Mouse (Mus musculus): ENCODE data around the gene Mul1. TPM values are rescaled to one million over a fixed set of nuclear protein-coding genes. Genes with fewer than 3 reads are reported as not detected.

Mul1 gene
- polyA plus RNA-seq, 1 experiment from 2014 or later = 19.2 TPM

DNA sequence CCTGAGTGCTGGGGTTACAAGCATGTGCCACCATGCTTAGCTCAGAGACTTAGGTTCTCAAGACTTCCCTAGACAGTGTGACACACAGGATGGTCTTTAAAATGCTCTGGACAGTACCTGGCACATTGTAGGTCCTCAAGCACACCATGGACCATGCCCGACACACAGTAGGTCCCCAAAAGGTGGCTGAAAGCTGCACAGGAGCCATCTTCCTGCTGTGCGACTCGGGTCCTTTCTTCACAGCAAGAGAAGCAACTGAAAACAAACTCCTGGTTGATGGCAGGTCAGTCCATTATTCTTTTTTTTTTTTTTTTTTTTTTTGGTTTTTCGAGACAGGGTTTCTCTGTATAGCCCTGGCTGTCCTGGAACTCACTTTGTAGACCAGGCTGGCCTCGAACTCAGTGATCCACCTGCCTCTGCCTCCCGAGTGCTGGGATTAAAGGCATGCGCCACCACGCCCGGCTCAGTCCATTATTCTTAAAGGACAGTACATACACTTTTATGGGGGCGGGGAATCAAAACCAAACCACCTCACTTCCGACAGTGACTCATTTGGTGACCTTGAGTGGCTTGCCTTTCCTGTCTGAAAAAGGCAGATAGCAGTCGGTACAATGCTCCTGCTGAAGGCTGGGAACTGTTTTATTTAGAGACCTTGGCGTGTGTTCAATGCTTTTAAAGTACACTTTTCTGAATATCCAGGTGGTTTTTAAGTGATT is 26.8 kb upstream of the Mul1 start:
- WGBS = 56% methylated on average over 11 of the region's 13 CpGs

DNA sequence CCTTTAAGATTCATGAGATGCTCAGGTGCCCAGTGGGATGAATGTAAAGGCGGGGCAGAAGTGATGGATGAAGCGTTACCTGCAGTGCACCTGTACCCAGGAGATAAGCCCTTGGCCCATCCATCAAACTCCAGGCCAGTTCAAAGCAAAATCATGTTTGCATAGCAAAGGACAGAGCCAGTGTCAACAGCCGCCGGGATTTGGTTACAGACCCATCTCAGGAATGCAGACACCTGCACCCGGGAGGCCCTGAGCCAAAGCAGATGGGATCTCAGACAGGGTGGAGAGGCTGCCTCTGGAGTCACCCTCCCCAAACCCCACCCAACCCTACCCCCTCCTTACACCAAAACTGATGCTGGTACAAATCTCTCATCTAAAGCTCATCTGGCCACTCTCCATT is 23.5 kb upstream of the Mul1 start:
- no peaks in the 10 kb centered on the region for H3K9me3 ChIP-seq (ENCODE audit: control insufficient read depth, low read length)
- H3K27ac ChIP-seq (replicated peaks in 1 of 2; ENCODE audit: control insufficient read depth in 1 of 2, insufficient read depth in 1 of 2, low read depth in 2 of 2, low read length in 2 of 2) = no peak overlapping the region
- no peak overlapping the region for H3K9ac ChIP-seq (ENCODE audit: low read length)
- H3K4me1 ChIP-seq (ENCODE audit: control insufficient read depth in 2 of 2, insufficient read depth in 2 of 2, low read length in 2 of 2) = peaks cover 0 to 3% of the 10 kb centered on the region in 2 experiments; a peak in 3 of 4 replicates
- H3K36me3 ChIP-seq (ENCODE audit: control insufficient read depth, insufficient read depth, low read length) = no peaks in the 10 kb centered on the region
- peaks cover 9% of the 10 kb centered on the region for H3K27me3 ChIP-seq (ENCODE audit: control insufficient read depth, insufficient read depth, low read length)
- H3K4me2 ChIP-seq (ENCODE audit: low read length) = no peak overlapping the region
- WGBS = 7% methylated on average over 5 of the region's 5 CpGs
- ATAC-seq (ENCODE audit: insufficient number of reproducible peaks, insufficient read depth, low FRiP score, low read depth) = no peak
- no peak overlapping the region for H3K4me3 ChIP-seq (ENCODE audit: control insufficient read depth in 1 of 2, insufficient read depth in 1 of 2, low read depth in 1 of 2, low read length in 2 of 2)

More for the DNA sequence above, 26.8 kb upstream of the Mul1 start:
- H3K27me3 ChIP-seq (ENCODE audit: control insufficient read depth, insufficient read depth, low read length) = peaks cover 9% of the 10 kb centered on the region
- H3K4me3 ChIP-seq (ENCODE audit: control insufficient read depth in 1 of 2, insufficient read depth in 1 of 2, low read depth in 1 of 2, low read length in 2 of 2) = no peak overlapping the region
- H3K9ac ChIP-seq (ENCODE audit: low read length) = no peak overlapping the region
- no peak overlapping the region for H3K4me2 ChIP-seq (ENCODE audit: low read length)
- 0 out of 4 replicates have a peak overlapping the region, but pooled peaks of 1 of the 2 experiments have one; percentile 30 for H3K27ac ChIP-seq (replicated peaks in 1 of 2; ENCODE audit: control insufficient read depth in 1 of 2, insufficient read depth in 1 of 2, low read depth in 2 of 2, low read length in 2 of 2)
- no peaks in the 10 kb centered on the region for H3K9me3 ChIP-seq (ENCODE audit: control insufficient read depth, low read length)
- no peaks in the 10 kb centered on the region for H3K36me3 ChIP-seq (ENCODE audit: control insufficient read depth, insufficient read depth, low read length)
- H3K4me1 ChIP-seq (ENCODE audit: control insufficient read depth in 2 of 2, insufficient read depth in 2 of 2, low read length in 2 of 2) = no peaks in the 10 kb centered on the region
- no peak for ATAC-seq (ENCODE audit: insufficient number of reproducible peaks, insufficient read depth, low FRiP score, low read depth)

DNA sequence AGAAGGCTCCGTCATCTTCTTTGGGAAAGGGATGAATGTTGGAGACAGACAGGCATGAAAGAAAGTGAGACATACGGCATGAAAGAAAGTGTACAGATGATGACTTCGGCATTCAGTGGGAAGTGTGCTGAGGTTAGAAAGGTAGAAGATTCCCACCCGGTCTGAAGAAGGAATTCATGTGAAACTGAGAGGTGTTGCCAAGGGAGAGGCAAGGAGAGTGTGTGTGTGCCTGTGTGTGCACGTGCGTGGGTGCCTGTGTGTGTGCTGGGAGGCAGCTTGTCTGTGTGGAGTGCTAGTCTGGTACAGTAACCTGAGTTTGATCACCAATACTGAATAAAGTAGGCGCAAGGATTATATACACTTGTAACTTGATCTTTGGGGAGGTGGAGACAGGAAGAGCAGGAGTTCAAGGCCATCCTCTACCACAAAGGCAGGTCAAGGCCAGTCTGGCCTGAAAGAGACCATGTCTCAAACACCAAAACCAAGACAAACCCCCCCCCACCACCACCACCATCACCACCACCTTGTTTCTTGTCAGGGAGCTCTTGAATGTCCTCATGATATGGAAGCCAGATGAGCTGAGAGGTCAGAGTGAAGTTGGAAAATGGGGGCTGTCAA is 22.9 kb upstream of the Mul1 start:
- Histone ChIP-seq H3K4me3 (ENCODE audit: control insufficient read depth in 1 of 2, insufficient read depth in 1 of 2, low read depth in 1 of 2, low read length in 2 of 2) (no peak overlapping the region), H3K27me3 (ENCODE audit: control insufficient read depth, insufficient read depth, low read length) (peaks cover 9% of the 10 kb centered on the region), H3K4me2 (ENCODE audit: low read length) (no peak overlapping the region), H3K9ac (ENCODE audit: low read length) (no peak overlapping the region), H3K27ac (replicated peaks in 1 of 2; ENCODE audit: control insufficient read depth in 1 of 2, insufficient read depth in 1 of 2, low read depth in 2 of 2, low read length in 2 of 2) (no peak overlapping the region), H3K36me3 (ENCODE audit: control insufficient read depth, insufficient read depth, low read length) (no peaks in the 10 kb centered on the region), H3K4me1 (ENCODE audit: control insufficient read depth in 2 of 2, insufficient read depth in 2 of 2, low read length in 2 of 2) (peaks cover 0 to 3% of the 10 kb centered on the region in 2 experiments; a peak in 3 of 4 replicates), H3K9me3 (ENCODE audit: control insufficient read depth, low read length) (no peaks in the 10 kb centered on the region)
- ATAC-seq (ENCODE audit: insufficient number of reproducible peaks, insufficient read depth, low FRiP score, low read depth) = no peak
- WGBS = 52% methylated on average over 7 of the region's 7 CpGs

DNA sequence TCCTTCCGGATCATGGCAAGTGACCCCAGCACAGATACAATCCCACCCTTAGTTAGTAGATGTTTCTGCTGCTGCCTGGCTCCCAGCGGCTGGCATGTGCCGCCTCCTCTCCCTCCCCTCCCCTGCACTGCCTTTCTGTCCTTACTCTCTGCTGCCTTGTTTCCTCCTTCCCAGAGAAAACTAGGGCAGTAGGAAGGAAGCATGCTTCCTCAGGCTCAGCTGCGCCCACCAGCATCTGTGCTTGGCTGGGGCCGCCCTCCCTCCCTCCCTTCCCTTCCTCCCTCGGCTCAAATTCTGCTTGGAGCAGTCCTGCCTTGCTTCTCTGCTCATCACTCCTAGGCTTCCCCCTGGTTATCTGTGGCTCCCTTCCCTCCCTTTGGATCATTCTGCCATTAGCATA is 19.7 kb upstream of the Mul1 start:
- H3K36me3 ChIP-seq (ENCODE audit: control insufficient read depth, insufficient read depth, low read length) = no peaks in the 10 kb centered on the region
- H3K27ac ChIP-seq (replicated peaks in 1 of 2; ENCODE audit: control insufficient read depth in 1 of 2, insufficient read depth in 1 of 2, low read depth in 2 of 2, low read length in 2 of 2) = no peak overlapping the region
- no peak overlapping the region for H3K4me3 ChIP-seq (ENCODE audit: control insufficient read depth in 1 of 2, insufficient read depth in 1 of 2, low read depth in 1 of 2, low read length in 2 of 2)
- no peaks in the 10 kb centered on the region for H3K9me3 ChIP-seq (ENCODE audit: control insufficient read depth, low read length)
- H3K9ac ChIP-seq (ENCODE audit: low read length) = no peak overlapping the region
- peaks cover 21% of the 10 kb centered on the region for H3K27me3 ChIP-seq (ENCODE audit: control insufficient read depth, insufficient read depth, low read length)
- ATAC-seq (ENCODE audit: insufficient number of reproducible peaks, insufficient read depth, low FRiP score, low read depth) = no peak
- peaks cover 0 to 3% of the 10 kb centered on the region in 2 experiments; a peak in 3 of 4 replicates for H3K4me1 ChIP-seq (ENCODE audit: control insufficient read depth in 2 of 2, insufficient read depth in 2 of 2, low read length in 2 of 2)
- WGBS = 10% methylated on average over 6 of the region's 6 CpGs
- H3K4me2 ChIP-seq (ENCODE audit: low read length) = peak overlapping the region; percentile 23; the same call in 1 of the 2 replicates

DNA sequence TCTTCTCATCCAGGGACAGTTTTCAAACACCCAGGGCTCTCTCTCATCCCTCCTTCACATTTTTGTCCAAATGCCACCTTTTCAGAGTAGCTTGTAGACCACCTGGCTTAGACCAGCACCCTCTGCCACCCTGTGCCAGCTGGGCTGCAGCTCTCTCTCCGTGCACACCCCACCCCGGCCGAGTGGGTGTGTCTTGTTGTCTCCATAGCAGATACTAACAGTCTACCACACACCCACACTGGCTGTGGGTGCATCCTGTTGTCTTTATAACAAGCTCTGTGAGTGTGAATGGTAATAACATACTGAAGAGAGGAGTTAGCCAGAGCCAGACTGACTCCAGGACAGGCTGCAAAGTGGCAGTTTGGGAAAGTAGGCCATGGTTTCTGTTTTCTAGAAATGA is 18.5 kb upstream of the Mul1 start:
- H3K4me1 ChIP-seq (ENCODE audit: control insufficient read depth in 2 of 2, insufficient read depth in 2 of 2, low read length in 2 of 2) = peaks cover 0 to 3% of the 10 kb centered on the region in 2 experiments; a peak in 3 of 4 replicates
- no peak overlapping the region for H3K4me3 ChIP-seq (ENCODE audit: control insufficient read depth in 1 of 2, insufficient read depth in 1 of 2, low read depth in 1 of 2, low read length in 2 of 2)
- H3K36me3 ChIP-seq (ENCODE audit: control insufficient read depth, insufficient read depth, low read length) = no peaks in the 10 kb centered on the region
- H3K27ac ChIP-seq (replicated peaks in 1 of 2; ENCODE audit: control insufficient read depth in 1 of 2, insufficient read depth in 1 of 2, low read depth in 2 of 2, low read length in 2 of 2) = no peak overlapping the region
- no peak for ATAC-seq (ENCODE audit: insufficient number of reproducible peaks, insufficient read depth, low FRiP score, low read depth)
- 75% methylated on average over 3 of the region's 3 CpGs for WGBS
- no peak overlapping the region for H3K4me2 ChIP-seq (ENCODE audit: low read length)
- H3K27me3 ChIP-seq (ENCODE audit: control insufficient read depth, insufficient read depth, low read length) = peaks cover 19% of the 10 kb centered on the region
- H3K9me3 ChIP-seq (ENCODE audit: control insufficient read depth, low read length) = no peaks in the 10 kb centered on the region
- no peak overlapping the region for H3K9ac ChIP-seq (ENCODE audit: low read length)

DNA sequence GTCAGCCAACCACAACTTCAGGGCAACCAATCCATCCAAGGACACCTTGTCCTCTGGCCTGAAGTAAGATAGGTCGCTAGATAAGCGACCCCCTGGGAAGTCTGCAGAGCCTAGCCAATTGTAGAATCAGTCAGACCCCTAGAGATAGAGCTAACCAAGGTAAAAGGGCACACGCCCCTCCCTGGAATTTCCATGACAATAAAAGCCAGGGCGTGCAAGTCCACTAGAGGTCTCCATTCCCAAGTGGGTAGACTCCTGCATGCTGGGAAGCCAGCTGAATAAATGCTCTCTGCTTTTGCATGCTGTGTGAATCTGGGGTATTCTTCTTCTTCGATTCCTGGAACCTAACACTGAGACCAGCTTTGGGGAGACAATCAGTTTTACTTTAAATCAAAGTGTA is 18.1 kb upstream of the Mul1 start:
- H3K4me1 ChIP-seq (ENCODE audit: control insufficient read depth in 2 of 2, insufficient read depth in 2 of 2, low read length in 2 of 2) = peaks cover 0 to 3% of the 10 kb centered on the region in 2 experiments; a peak in 3 of 4 replicates
- H3K9me3 ChIP-seq (ENCODE audit: control insufficient read depth, low read length) = no peaks in the 10 kb centered on the region
- no peak overlapping the region for H3K9ac ChIP-seq (ENCODE audit: low read length)
- WGBS = 61% methylated on average over 5 of the region's 5 CpGs
- ATAC-seq (ENCODE audit: insufficient number of reproducible peaks, insufficient read depth, low FRiP score, low read depth) = no peak
- no peak overlapping the region for H3K4me2 ChIP-seq (ENCODE audit: low read length)
- no peaks in the 10 kb centered on the region for H3K36me3 ChIP-seq (ENCODE audit: control insufficient read depth, insufficient read depth, low read length)
- peaks cover 15% of the 10 kb centered on the region for H3K27me3 ChIP-seq (ENCODE audit: control insufficient read depth, insufficient read depth, low read length)
- H3K4me3 ChIP-seq (ENCODE audit: control insufficient read depth in 1 of 2, insufficient read depth in 1 of 2, low read depth in 1 of 2, low read length in 2 of 2) = no peak overlapping the region
- no peak overlapping the region for H3K27ac ChIP-seq (replicated peaks in 1 of 2; ENCODE audit: control insufficient read depth in 1 of 2, insufficient read depth in 1 of 2, low read depth in 2 of 2, low read length in 2 of 2)

DNA sequence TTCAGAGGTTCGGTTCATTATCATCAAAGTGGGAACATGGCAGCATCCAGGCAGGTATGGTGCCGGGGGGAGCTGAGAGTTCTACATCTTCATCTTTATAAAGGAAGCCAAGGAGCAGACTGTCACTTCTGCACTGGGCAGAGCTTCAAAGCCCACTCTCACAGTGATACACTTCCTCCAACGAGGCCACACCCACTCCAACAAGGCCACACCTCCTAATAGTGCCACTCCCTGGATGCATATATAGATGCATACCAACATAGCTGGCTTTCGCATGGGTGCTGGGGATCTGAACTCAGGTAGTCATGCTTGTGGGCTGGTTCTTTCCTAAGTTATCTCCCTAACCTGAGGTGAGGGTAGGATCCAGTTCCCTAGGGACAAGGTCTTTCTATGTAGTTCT is 16.6 kb upstream of the Mul1 start:
- no peaks in the 10 kb centered on the region for H3K9me3 ChIP-seq (ENCODE audit: control insufficient read depth, low read length)
- H3K36me3 ChIP-seq (ENCODE audit: control insufficient read depth, insufficient read depth, low read length) = no peaks in the 10 kb centered on the region
- ATAC-seq (ENCODE audit: insufficient number of reproducible peaks, insufficient read depth, low FRiP score, low read depth) = no peak
- no peak overlapping the region for H3K4me2 ChIP-seq (ENCODE audit: low read length)
- H3K9ac ChIP-seq (ENCODE audit: low read length) = no peak overlapping the region
- H3K27ac ChIP-seq (replicated peaks in 1 of 2; ENCODE audit: control insufficient read depth in 1 of 2, insufficient read depth in 1 of 2, low read depth in 2 of 2, low read length in 2 of 2) = no peak overlapping the region
- H3K4me1 ChIP-seq (ENCODE audit: control insufficient read depth in 2 of 2, insufficient read depth in 2 of 2, low read length in 2 of 2) = peaks cover 0 to 3% of the 10 kb centered on the region in 2 experiments; a peak in 3 of 4 replicates
- H3K4me3 ChIP-seq (ENCODE audit: control insufficient read depth in 1 of 2, insufficient read depth in 1 of 2, low read depth in 1 of 2, low read length in 2 of 2) = no peak overlapping the region
- 79% methylated on average over 4 of the region's 4 CpGs for WGBS
- H3K27me3 ChIP-seq (ENCODE audit: control insufficient read depth, insufficient read depth, low read length) = peaks cover 18% of the 10 kb centered on the region
